Comparison of ENCODE assay signal across 8 mouse cellular contexts in the genomic region with DNA sequence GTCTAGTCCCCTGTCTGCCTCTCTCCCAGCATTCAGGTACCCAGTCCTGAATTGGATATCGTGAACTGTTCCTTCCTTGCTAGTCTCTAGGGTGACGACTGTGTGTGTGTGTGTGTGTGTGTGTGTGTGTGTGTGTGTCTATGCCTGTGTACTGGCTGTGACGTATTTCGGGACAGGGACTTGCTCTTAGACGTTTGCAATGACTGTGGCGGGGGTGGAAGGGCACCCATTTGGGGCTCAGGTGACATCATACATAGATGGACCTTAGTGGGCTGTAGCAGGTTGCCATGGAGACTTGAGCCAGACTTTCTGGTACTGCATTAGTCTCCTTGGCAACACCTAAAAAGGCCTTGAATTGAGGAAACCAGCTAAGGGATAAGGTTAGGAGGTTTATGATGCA. TPM values are rescaled to one million over a fixed set of nuclear protein-coding genes. Genes with fewer than 3 reads are reported as not detected.
A peak's percentile ranks its signal among the peaks of the same experiment; 100 is the strongest.
DNase-seq lines count a peak whose midpoint lies in the region; ATAC-seq and TF ChIP-seq lines count a peak whose summit lies in the region.

No protein-coding gene starts in this region.

- H3K4me3 ChIP-seq in embryonic facial prominence, embryonic 15.5 days (replicated peaks), result no peak overlapping the region
- no peak overlapping the region for H3K4me3 ChIP-seq in embryonic facial prominence, embryonic 10.5 days
- H3K4me3 ChIP-seq in intestine, embryonic 16.5 days (ENCODE audit: low read length), result no peak overlapping the region
- no peak overlapping the region for H3K4me3 ChIP-seq in stomach, postnatal 0 days (ENCODE audit: low read depth, low read length)

- peaks cover 12% of the 10 kb centered on the region; the same call in 1 of the 2 replicates for H3K36me3 ChIP-seq in embryonic facial prominence, embryonic 15.5 days
- peaks cover 9% of the 10 kb centered on the region for H3K36me3 ChIP-seq in embryonic facial prominence, embryonic 10.5 days (replicated peaks)
- H3K36me3 ChIP-seq in intestine, embryonic 16.5 days (ENCODE audit: control insufficient read depth, insufficient read depth, low read length), result no peaks in the 10 kb centered on the region
- no peaks in the 10 kb centered on the region for H3K36me3 ChIP-seq in stomach, postnatal 0 days (ENCODE audit: control insufficient read depth, insufficient read depth, low read length)

- no peak for DNase-seq in embryonic facial prominence, embryonic 10.5 days (ENCODE audit: low spot score)
- DNase-seq in layer of hippocampus, adult 9-11 months, result peak; percentile 30
- no peak for DNase-seq in layer of hippocampus, postnatal 25 days (ENCODE audit: extremely low spot score in 1 of 2, low spot score in 1 of 2)
- DNase-seq in MN1 (ENCODE audit: low spot score), result peak; percentile 49
- peak; percentile 23 to 36 for DNase-seq in left cerebral cortex, postnatal 36 days (ENCODE audit: low spot score in 2 of 2)
- no peak for DNase-seq in stomach, postnatal 0 days (ENCODE audit: low spot score)

- no peak for ATAC-seq in embryonic facial prominence, embryonic 15.5 days (ENCODE audit: insufficient number of reproducible peaks, low FRiP score, low TSS enrichment, low read depth)
- no peak for ATAC-seq in intestine, embryonic 16.5 days
- ATAC-seq in stomach, postnatal 0 days (ENCODE audit: low FRiP score, low TSS enrichment), result no peak

- intact Hi-C loops in left cerebral cortex, postnatal 36 days (cut with DNase I), result no loop called here

- peak overlapping the region; percentile 57; the same call in 1 of the 2 replicates for H3K4me2 ChIP-seq in embryonic facial prominence, embryonic 15.5 days (replicated peaks)
- no peak overlapping the region for H3K4me2 ChIP-seq in intestine, embryonic 16.5 days (ENCODE audit: low read depth, low read length)
- H3K4me2 ChIP-seq in stomach, postnatal 0 days (replicated peaks; ENCODE audit: low read depth), result no peak overlapping the region

- no peak overlapping the region for H3K27ac ChIP-seq in embryonic facial prominence, embryonic 15.5 days (replicated peaks)
- H3K27ac ChIP-seq in embryonic facial prominence, embryonic 10.5 days (replicated peaks), result no peak overlapping the region
- H3K27ac ChIP-seq in intestine, embryonic 16.5 days (ENCODE audit: low read length), result no peak overlapping the region
- H3K27ac ChIP-seq in stomach, postnatal 0 days (replicated peaks), result no peak overlapping the region; the same call in 1 of the 2 replicates

- H3K9me3 ChIP-seq in embryonic facial prominence, embryonic 15.5 days (replicated peaks), result no peaks in the 10 kb centered on the region
- no peaks in the 10 kb centered on the region for H3K9me3 ChIP-seq in embryonic facial prominence, embryonic 10.5 days
- H3K9me3 ChIP-seq in intestine, embryonic 16.5 days (ENCODE audit: control insufficient read depth, low read length), result no peaks in the 10 kb centered on the region
- no peaks in the 10 kb centered on the region for H3K9me3 ChIP-seq in stomach, postnatal 0 days (ENCODE audit: control insufficient read depth, low read length)

- no peak overlapping the region for H3K9ac ChIP-seq in embryonic facial prominence, embryonic 15.5 days
- no peak overlapping the region for H3K9ac ChIP-seq in intestine, embryonic 16.5 days (ENCODE audit: low read depth, low read length)
- no peak overlapping the region for H3K9ac ChIP-seq in stomach, postnatal 0 days (ENCODE audit: low read length)

- TF ChIP-seq CTCF in stomach, postnatal 0 days (IDR thresholded peaks at IDR 0.05; ENCODE audit: low read depth), result no peak

- TF ChIP-seq EP300 in stomach, postnatal 0 days (optimal IDR thresholded peaks at IDR 0.05), result no peak

- peaks cover 24% of the 10 kb centered on the region for H3K27me3 ChIP-seq in embryonic facial prominence, embryonic 15.5 days
- H3K27me3 ChIP-seq in embryonic facial prominence, embryonic 10.5 days (replicated peaks; ENCODE audit: low read depth, poor library complexity, severe bottlenecking), result peaks cover 47% of the 10 kb centered on the region
- H3K27me3 ChIP-seq in intestine, embryonic 16.5 days (replicated peaks; ENCODE audit: control insufficient read depth, insufficient read depth, low read length), result peaks cover 9% of the 10 kb centered on the region
- H3K27me3 ChIP-seq in stomach, postnatal 0 days (ENCODE audit: control insufficient read depth, insufficient read depth, low read length), result no peaks in the 10 kb centered on the region

- 68% methylated on average over 6 of the region's 6 CpGs for WGBS in embryonic facial prominence, embryonic 15.5 days
- 67% methylated on average over 6 of the region's 6 CpGs for WGBS in embryonic facial prominence, embryonic 10.5 days
- 72% methylated on average over 6 of the region's 6 CpGs for whole genome bisulfite sequencing in intestine, embryonic 16.5 days
- 68% methylated on average over 6 of the region's 6 CpGs for WGBS in stomach, postnatal 0 days

- H3K4me1 ChIP-seq in embryonic facial prominence, embryonic 15.5 days, result peaks cover 19% of the 10 kb centered on the region
- H3K4me1 ChIP-seq in embryonic facial prominence, embryonic 10.5 days, result peaks cover 24% of the 10 kb centered on the region
- H3K4me1 ChIP-seq in intestine, embryonic 16.5 days (ENCODE audit: control insufficient read depth, insufficient read depth, low read length), result peaks cover 6% of the 10 kb centered on the region
- 0 out of 2 replicates have a peak, but pooled peaks cover 2% of the 10 kb centered on the region for H3K4me1 ChIP-seq in stomach, postnatal 0 days (replicated peaks; ENCODE audit: control insufficient read depth, insufficient read depth)

RNA-seq across cellular contexts. Expression of a gene that starts 1.4 kb away (rescaled TPM):
- polyA plus RNA-seq in embryonic facial prominence, embryonic 15.5 days (2015; fragmentation: Nextera tagmentation; extraction: Ambion mirVana), result 22.8 and 31.0 TPM in 2 replicates
- polyA plus RNA-seq in embryonic facial prominence, embryonic 10.5 days (2016; fragmentation: Nextera tagmentation; extraction: Ambion mirVana), result 0.92 and 1.3 TPM in 2 replicates
- total RNA-seq in layer of hippocampus, postnatal 25 days (2021), result 1 to 10 TPM; 1.4 to 1.5 TPM
- total RNA-seq in left cerebral cortex, postnatal 36 days (2021), result 1 to 10 TPM; 3.5 to 4.4 TPM
- 4.6 and 5.2 TPM in 2 replicates for polyA plus RNA-seq in intestine, embryonic 16.5 days (2015; fragmentation: Nextera tagmentation; extraction: Ambion mirVana)
- polyA plus RNA-seq in stomach, postnatal 0 days (2015; fragmentation: Nextera tagmentation; extraction: Ambion mirVana), result 10.3 and 12.8 TPM in 2 replicates

RNA-seq across cellular contexts. Expression of a gene that starts 8.3 kb away (rescaled TPM):
- 0.40 TPM in 1 of 2 replicates, not detected in the other for polyA plus RNA-seq in embryonic facial prominence, embryonic 15.5 days (2015; fragmentation: Nextera tagmentation; extraction: Ambion mirVana)
- not detected in 2 replicates for polyA plus RNA-seq in embryonic facial prominence, embryonic 10.5 days (2016; fragmentation: Nextera tagmentation; extraction: Ambion mirVana)
- not detected for total RNA-seq in layer of hippocampus, postnatal 25 days (2021)
- not detected for total RNA-seq in left cerebral cortex, postnatal 36 days (2021)
- 0.31 and 0.36 TPM in 2 replicates for polyA plus RNA-seq in intestine, embryonic 16.5 days (2015; fragmentation: Nextera tagmentation; extraction: Ambion mirVana)
- polyA plus RNA-seq in stomach, postnatal 0 days (2015; fragmentation: Nextera tagmentation; extraction: Ambion mirVana), result 0.30 TPM in 2 replicates

RNA-seq across cellular contexts. Expression of a gene that starts 9.3 kb away (rescaled TPM):
- 90.6 and 91.9 TPM in 2 replicates for polyA plus RNA-seq in embryonic facial prominence, embryonic 15.5 days (2015; fragmentation: Nextera tagmentation; extraction: Ambion mirVana)
- polyA plus RNA-seq in embryonic facial prominence, embryonic 10.5 days (2016; fragmentation: Nextera tagmentation; extraction: Ambion mirVana), result 97.6 and 98.6 TPM in 2 replicates
- 10 to 100 TPM; 24.9 to 35.8 TPM for total RNA-seq in layer of hippocampus, postnatal 25 days (2021)
- total RNA-seq in left cerebral cortex, postnatal 36 days (2021), result 10 to 100 TPM; 31.4 to 33.5 TPM
- 93.6 and 94.9 TPM in 2 replicates for polyA plus RNA-seq in intestine, embryonic 16.5 days (2015; fragmentation: Nextera tagmentation; extraction: Ambion mirVana)
- polyA plus RNA-seq in stomach, postnatal 0 days (2015; fragmentation: Nextera tagmentation; extraction: Ambion mirVana), result 71.2 and 76.1 TPM in 2 replicates

RNA-seq across cellular contexts. Expression of a gene that starts 41.2 kb away (rescaled TPM):
- 9.0 and 9.3 TPM in 2 replicates for polyA plus RNA-seq in embryonic facial prominence, embryonic 15.5 days (2015; fragmentation: Nextera tagmentation; extraction: Ambion mirVana)
- polyA plus RNA-seq in embryonic facial prominence, embryonic 10.5 days (2016; fragmentation: Nextera tagmentation; extraction: Ambion mirVana), result 15.4 and 16.0 TPM in 2 replicates
- 1 to 10 TPM; 7.8 to 8.1 TPM for total RNA-seq in layer of hippocampus, postnatal 25 days (2021)
- 1 to 10 TPM; 8.1 to 9.0 TPM for total RNA-seq in left cerebral cortex, postnatal 36 days (2021)
- 18.2 and 18.4 TPM in 2 replicates for polyA plus RNA-seq in intestine, embryonic 16.5 days (2015; fragmentation: Nextera tagmentation; extraction: Ambion mirVana)
- polyA plus RNA-seq in stomach, postnatal 0 days (2015; fragmentation: Nextera tagmentation; extraction: Ambion mirVana), result 5.5 and 6.2 TPM in 2 replicates

Comparison
In these comparisons a context has a peak if more than half of its experiments do, and no peak if none do; other contexts are left out.
1. DNase-seq: peak in layer of hippocampus, adult 9-11 months (single experiment), MN1 (single experiment) and left cerebral cortex, postnatal 36 days (2 of 2); none in embryonic facial prominence, embryonic 10.5 days (single experiment), layer of hippocampus, postnatal 25 days (0 of 2) and stomach, postnatal 0 days (single experiment).